Mouse (Mus musculus) limb, embryonic 14.5 days (tissue): ENCODE results near the gene Ccdc32. TPM values are rescaled to one million over a fixed set of nuclear protein-coding genes. Genes with fewer than 3 reads are reported as not detected.

Source experiments
- ATAC-seq: fragments of 200-750 bp; cut with Nextera tagmentation; 2 replicates; pipeline ENCODE4 v1.8.0; 2017; ENCODE audit warnings: low read depth, moderate number of reproducible peaks, moderate TSS enrichment; ENCODE audit not compliant: low FRiP score
- DNase-seq: peaks from one replicate; pipeline ENCODE4 v3.0.0-alpha.2; 2015; ENCODE audit warnings: low spot score
- H3K27ac ChIP-seq: fragments of 300-500 bp; sonication (generic); replicated peaks from 2 replicates; pipeline ENCODE4 v1.5.1; 2014; ENCODE audit warnings: low read depth, mild to moderate bottlenecking, low read length, moderate library complexity, mixed read lengths
- H3K27me3 ChIP-seq: fragments of 300-500 bp; sonication (generic); 2 replicates; pipeline ENCODE4 v1.6.1; 2014; ENCODE audit warnings: low read length, mixed read lengths; ENCODE audit not compliant: control insufficient read depth, insufficient read depth
- H3K36me3 ChIP-seq: fragments of 300-500 bp; sonication (generic); 2 replicates; pipeline ENCODE4 v1.6.1; 2014; ENCODE audit warnings: mild to moderate bottlenecking, low read length, moderate library complexity, mixed read lengths; ENCODE audit not compliant: control insufficient read depth, insufficient read depth
- H3K4me1 ChIP-seq: fragments of 300-500 bp; sonication (generic); 2 replicates; pipeline ENCODE4 v1.6.1; 2014; ENCODE audit warnings: antibody characterized with exemption, low read length, mixed read lengths; ENCODE audit not compliant: control insufficient read depth, insufficient read depth
- H3K4me2 ChIP-seq: fragments of 300-500 bp; sonication (generic); replicated peaks from 2 replicates; pipeline ENCODE4 v1.6.1; 2014; ENCODE audit warnings: low read depth, mild to moderate bottlenecking, low read length, moderate library complexity; ENCODE audit not compliant: severe bottlenecking
- H3K4me3 ChIP-seq: fragments of 300-500 bp; sonication (generic); replicated peaks from 2 replicates; pipeline ENCODE4 v1.5.1; 2014; ENCODE audit warnings: low read length
- H3K9ac ChIP-seq: fragments of 300-500 bp; sonication (generic); 2 replicates; pipeline ENCODE4 v1.6.1; 2014; ENCODE audit warnings: mild to moderate bottlenecking, low read depth, low read length, moderate library complexity; ENCODE audit not compliant: severe bottlenecking
- H3K9me3 ChIP-seq: fragments of 300-500 bp; sonication (generic); 2 replicates; pipeline ENCODE4 v1.6.1; 2016; ENCODE audit warnings: low read length; ENCODE audit not compliant: control insufficient read depth
- POLR2A ChIP-seq: fragments of 200-500 bp; IDR thresholded peaks from 2 replicates; pipeline ENCODE4 v1.8.0; 2012; ENCODE audit warnings: inconsistent platforms, mild to moderate bottlenecking, moderate library complexity, borderline replicate concordance; ENCODE audit not compliant: insufficient read depth, insufficient read length; ENCODE audit errors: extremely low read depth
- WGBS: fragments of 180-500 bp; shearing (Covaris S2); extraction: QIAGEN DNeasy Blood & Tissue Kit; methylation state at CpG from one replicate; pipeline ENCODE4 v1.1.7; 2014; 5-methylcytosine and 5-hydroxymethylcytosine counted together
- polyA plus RNA-seq, 2 experiments: library from polyadenylated mRNA; depleted of rRNA in 1 of 2; stranded (reverse) in 1 of 2; unstranded in 1 of 2; fragments of >200 nt; fragmentation: Nextera tagmentation in 1 of 2; extraction: Ambion mirVana in 1 of 2; gene quantifications; 2 replicates each; pipeline versions ENCODE4 v1.2.1 to v1.2.3; 2012 to 2014

Gene Ccdc32
- polyA plus RNA-seq, 2 experiments = 14.6 to 21.5 TPM

DNA sequence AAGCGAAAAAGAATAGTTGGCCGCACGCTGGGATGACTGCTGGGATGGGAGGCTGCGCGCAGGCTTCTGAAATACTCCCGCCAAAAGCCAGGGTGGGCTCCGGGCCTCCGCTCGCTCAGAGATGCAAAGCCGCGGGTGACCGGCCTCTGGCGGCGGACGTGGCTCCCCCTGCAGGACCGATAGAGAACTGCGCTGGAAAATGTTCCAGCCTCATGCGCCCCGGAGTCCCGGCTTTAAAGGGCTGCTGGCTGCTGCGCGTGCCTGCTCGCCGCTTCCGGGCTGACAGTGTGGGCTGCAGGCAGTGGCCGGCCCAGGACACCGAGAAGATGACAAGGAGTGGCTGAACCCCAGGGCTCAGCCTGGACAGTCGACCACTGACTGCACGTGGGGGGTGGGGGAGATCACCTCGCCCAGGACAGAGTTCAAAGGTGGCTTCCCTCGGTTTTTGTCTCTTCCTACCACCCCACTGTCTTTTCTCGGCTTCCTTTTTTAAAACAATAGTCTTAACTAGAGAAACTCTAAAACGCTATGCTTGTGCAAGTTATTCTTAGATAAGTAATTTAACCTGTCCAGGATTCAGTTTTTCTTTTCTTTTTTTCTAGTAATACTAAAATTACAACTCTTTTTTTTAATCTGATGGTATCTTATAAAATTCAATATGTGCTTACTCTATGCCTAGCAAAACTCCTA lies 56.4 kb downstream of the Ccdc32 start:
- H3K4me1 ChIP-seq = 0 out of 2 replicates have a peak, but pooled peaks cover 7% of the 10 kb centered on the region
- peaks cover 33% of the 10 kb centered on the region for H3K27me3 ChIP-seq
- peak overlapping the region; percentile 35 for H3K4me3 ChIP-seq
- peak overlapping the region; percentile 40; the same call in 1 of the 2 replicates for H3K9ac ChIP-seq
- H3K36me3 ChIP-seq = no peaks in the 10 kb centered on the region
- WGBS = 1% methylated on average over 33 of the region's 33 CpGs
- H3K4me2 ChIP-seq = peak overlapping the region; percentile 77
- H3K9me3 ChIP-seq = no peaks in the 10 kb centered on the region
- ATAC-seq (peak; percentile 73), DNase-seq (peak; percentile 79)
- no peak overlapping the region for H3K27ac ChIP-seq
- no peak for TF ChIP-seq POLR2A

- 0 out of 2 replicates have a peak, but pooled peaks cover 7% of the 10 kb centered on the region for H3K4me1 ChIP-seq
- no peaks in the 10 kb centered on the region for H3K9me3 ChIP-seq
- ATAC-seq (no peak), DNase-seq (no peak)
- H3K4me2 ChIP-seq = no peak overlapping the region; the same call in 1 of the 2 replicates
- H3K27me3 ChIP-seq = peaks cover 27% of the 10 kb centered on the region
- no peaks in the 10 kb centered on the region for H3K36me3 ChIP-seq
- TF ChIP-seq POLR2A = no peak
- WGBS = 84% methylated on average over 5 of the region's 5 CpGs
- H3K4me3 ChIP-seq = peak overlapping the region; percentile 35; the same call in 1 of the 2 replicates
- H3K9ac ChIP-seq = no peak overlapping the region
- no peak overlapping the region for H3K27ac ChIP-seq
These were observed 57.1 kb downstream of the Ccdc32 start for GRCm38 (mm10) chr2:118972048-118972447.

DNA sequence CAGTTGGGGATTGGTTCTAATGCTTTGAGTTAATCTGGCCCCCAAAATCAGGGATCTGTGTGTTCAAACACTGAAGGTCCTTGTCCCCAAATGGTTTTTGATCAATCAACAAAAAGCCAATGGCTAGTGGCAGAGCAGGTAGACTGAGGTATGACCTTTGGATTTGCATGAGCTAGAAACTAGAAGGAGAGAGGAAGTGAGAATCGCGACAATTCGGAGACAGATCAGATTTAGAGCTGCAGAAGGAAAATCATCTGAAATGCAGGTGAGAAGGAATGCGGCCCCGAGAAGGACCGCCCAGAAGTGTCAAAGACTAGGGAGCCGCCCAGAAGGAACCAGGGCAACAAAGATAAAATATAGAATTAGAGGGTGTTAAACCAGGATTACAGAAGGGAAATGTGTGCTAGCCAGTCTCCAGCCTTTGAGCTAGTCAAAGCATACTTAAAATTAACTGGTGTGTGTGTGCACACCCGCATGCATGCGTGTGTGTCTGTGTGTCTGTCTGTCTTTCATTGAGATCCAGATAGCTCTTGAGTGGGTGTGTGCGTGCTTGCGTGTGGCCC lies 59.5 kb downstream of the Ccdc32 start:
- H3K4me2 ChIP-seq = no peak overlapping the region
- H3K9ac ChIP-seq = no peak overlapping the region
- H3K27me3 ChIP-seq = peaks cover 11% of the 10 kb centered on the region
- H3K4me1 ChIP-seq = no peaks in the 10 kb centered on the region
- H3K36me3 ChIP-seq = no peaks in the 10 kb centered on the region
- ATAC-seq (no peak), DNase-seq (no peak)
- no peak for TF ChIP-seq POLR2A
- 80% methylated on average over 11 of the region's 11 CpGs for WGBS
- H3K4me3 ChIP-seq = no peak overlapping the region
- H3K9me3 ChIP-seq = no peaks in the 10 kb centered on the region
- no peak overlapping the region for H3K27ac ChIP-seq

Other genes with a start within 250 kb of the Ccdc32 start
- 0.16 and 0.17 TPM in 2 replicates for gene Disp2, start 249.7 kb downstream of the Ccdc32 start, polyA plus RNA-seq (2012; rRNA removed)
- gene Disp2, start 249.7 kb downstream of the Ccdc32 start, polyA plus RNA-seq (2014; fragmentation: Nextera tagmentation; extraction: Ambion mirVana) = 0.03 TPM in 1 of 2 replicates, not detected in the other
- 40.1 and 67.0 TPM in 2 replicates for gene Knstrn, start 215.4 kb downstream of the Ccdc32 start, polyA plus RNA-seq (2012; rRNA removed)
- 81.3 and 89.2 TPM in 2 replicates for gene Knstrn, start 215.4 kb downstream of the Ccdc32 start, polyA plus RNA-seq (2014; fragmentation: Nextera tagmentation; extraction: Ambion mirVana)
- 100 and 112 TPM in 2 replicates for gene Ivd, start 167.4 kb downstream of the Ccdc32 start, polyA plus RNA-seq (2012; rRNA removed)
- gene Ivd, start 167.4 kb downstream of the Ccdc32 start, polyA plus RNA-seq (2014; fragmentation: Nextera tagmentation; extraction: Ambion mirVana) = 58.1 and 72.7 TPM in 2 replicates
- gene Bahd1, start 129.0 kb downstream of the Ccdc32 start, polyA plus RNA-seq (2012; rRNA removed) = 14.1 and 16.5 TPM in 2 replicates
- gene Bahd1, start 129.0 kb downstream of the Ccdc32 start, polyA plus RNA-seq (2014; fragmentation: Nextera tagmentation; extraction: Ambion mirVana) = 1.5 and 1.8 TPM in 2 replicates
- 59.5 and 73.9 TPM in 2 replicates for gene Chst14, start 102.9 kb downstream of the Ccdc32 start, polyA plus RNA-seq (2012; rRNA removed)
- 56.6 and 65.3 TPM in 2 replicates for gene Chst14, start 102.9 kb downstream of the Ccdc32 start, polyA plus RNA-seq (2014; fragmentation: Nextera tagmentation; extraction: Ambion mirVana)
- 6.0 and 6.2 TPM in 2 replicates for gene Rpusd2, start 5.4 kb upstream of the Ccdc32 start, polyA plus RNA-seq (2012; rRNA removed)
- 3.6 and 3.8 TPM in 2 replicates for gene Rpusd2, start 5.4 kb upstream of the Ccdc32 start, polyA plus RNA-seq (2014; fragmentation: Nextera tagmentation; extraction: Ambion mirVana)
- gene Knl1, start 17.7 kb upstream of the Ccdc32 start, polyA plus RNA-seq (2012; rRNA removed) = 3.6 and 5.5 TPM in 2 replicates
- gene Knl1, start 17.7 kb upstream of the Ccdc32 start, polyA plus RNA-seq (2014; fragmentation: Nextera tagmentation; extraction: Ambion mirVana) = 34.5 and 37.1 TPM in 2 replicates
- gene Rad51, start 83.4 kb upstream of the Ccdc32 start, polyA plus RNA-seq (2012; rRNA removed) = 37.6 and 38.6 TPM in 2 replicates
- 41.5 and 44.7 TPM in 2 replicates for gene Rad51, start 83.4 kb upstream of the Ccdc32 start, polyA plus RNA-seq (2014; fragmentation: Nextera tagmentation; extraction: Ambion mirVana)
- 25.4 and 27.4 TPM in 2 replicates for gene Rmdn3, start 127.6 kb upstream of the Ccdc32 start, polyA plus RNA-seq (2012; rRNA removed)
- gene Rmdn3, start 127.6 kb upstream of the Ccdc32 start, polyA plus RNA-seq (2014; fragmentation: Nextera tagmentation; extraction: Ambion mirVana) = 38.9 and 40.7 TPM in 2 replicates
- gene Gchfr, start 138.4 kb upstream of the Ccdc32 start, polyA plus RNA-seq (2012; rRNA removed) = 5.6 and 6.2 TPM in 2 replicates
- gene Gchfr, start 138.4 kb upstream of the Ccdc32 start, polyA plus RNA-seq (2014; fragmentation: Nextera tagmentation; extraction: Ambion mirVana) = 14.8 and 20.9 TPM in 2 replicates
- gene Gm14137, start 145.1 kb upstream of the Ccdc32 start, polyA plus RNA-seq (2012; rRNA removed) = 0.05 and 0.15 TPM in 2 replicates
- gene Gm14137, start 145.1 kb upstream of the Ccdc32 start, polyA plus RNA-seq (2014; fragmentation: Nextera tagmentation; extraction: Ambion mirVana) = 0.57 and 0.69 TPM in 2 replicates
- 88.0 and 97.9 TPM in 2 replicates for gene Zfyve19, start 179.2 kb upstream of the Ccdc32 start, polyA plus RNA-seq (2012; rRNA removed)
- gene Zfyve19, start 179.2 kb upstream of the Ccdc32 start, polyA plus RNA-seq (2014; fragmentation: Nextera tagmentation; extraction: Ambion mirVana) = 46.3 and 52.1 TPM in 2 replicates
- gene Dnajc17, start 179.4 kb upstream of the Ccdc32 start, polyA plus RNA-seq (2012; rRNA removed) = 18.1 and 33.1 TPM in 2 replicates
- gene Dnajc17, start 179.4 kb upstream of the Ccdc32 start, polyA plus RNA-seq (2014; fragmentation: Nextera tagmentation; extraction: Ambion mirVana) = 18.0 and 20.5 TPM in 2 replicates
- gene Ppp1r14d, start 200.5 kb upstream of the Ccdc32 start, polyA plus RNA-seq (2012; rRNA removed) = not detected in 2 replicates
- gene Ppp1r14d, start 200.5 kb upstream of the Ccdc32 start, polyA plus RNA-seq (2014; fragmentation: Nextera tagmentation; extraction: Ambion mirVana) = not detected in 2 replicates
- gene Spint1, start 208.0 kb upstream of the Ccdc32 start, polyA plus RNA-seq (2012; rRNA removed) = 9.2 and 11.6 TPM in 2 replicates
- gene Spint1, start 208.0 kb upstream of the Ccdc32 start, polyA plus RNA-seq (2014; fragmentation: Nextera tagmentation; extraction: Ambion mirVana) = 18.2 and 19.5 TPM in 2 replicates
- gene Rhov, start 241.9 kb upstream of the Ccdc32 start, polyA plus RNA-seq (2012; rRNA removed) = 4.5 and 6.8 TPM in 2 replicates
- gene Rhov, start 241.9 kb upstream of the Ccdc32 start, polyA plus RNA-seq (2014; fragmentation: Nextera tagmentation; extraction: Ambion mirVana) = 14.7 and 15.1 TPM in 2 replicates